Mouse (Mus musculus): ENCODE measurements around the gene Gpn2. TPM values are rescaled to one million over a fixed set of nuclear protein-coding genes. Genes with fewer than 3 reads are reported as not detected.

The Gpn2 gene
- polyA plus RNA-seq, 1 experiment from 2014 or later: 23.6 TPM

GRCm38 (mm10) chr4:133634043-133634410, 49.9 kb downstream of the Gpn2 start:
- no peaks in the 10 kb centered on the region for H3K27me3 ChIP-seq (ENCODE audit: control insufficient read depth, insufficient read depth, low read length)
- no peaks in the 10 kb centered on the region for H3K4me1 ChIP-seq (ENCODE audit: control insufficient read depth, insufficient read depth, low read length)
- no peak overlapping the region for H3K4me2 ChIP-seq (ENCODE audit: low read depth, low read length)
- H3K4me3 ChIP-seq (ENCODE audit: low read depth, low read length): no peak overlapping the region
- H3K27ac ChIP-seq (replicated peaks; ENCODE audit: low read depth, low read length): no peak overlapping the region
- DNase-seq (ENCODE audit: low spot score) (no peak), ATAC-seq (replicated peaks; ENCODE audit: insufficient number of reproducible peaks, low FRiP score, low TSS enrichment, low read depth) (no peak)
- no peak overlapping the region for H3K9ac ChIP-seq (replicated peaks; ENCODE audit: low read length)
- H3K36me3 ChIP-seq (replicated peaks; ENCODE audit: control insufficient read depth, insufficient read depth, low read depth, low read length): no peaks in the 10 kb centered on the region
- 76% methylated on average over 5 of the region's 5 CpGs for WGBS
- no peaks in the 10 kb centered on the region for H3K9me3 ChIP-seq (replicated peaks; ENCODE audit: control insufficient read depth, low read length)

Small RNA genes within 50 kb of the gene (microRNA-seq; reads per million reads assigned to microRNA genes)
- not detected for gene Gm23158 (ENCODE audit: borderline number of aligned reads)

Other genes starting within 250 kb of the Gpn2 start
- gene Wdtc1, start 230.9 kb upstream of the Gpn2 start, polyA plus RNA-seq (2014; fragmentation: Nextera tagmentation; extraction: Ambion mirVana): 16.7 and 18.7 TPM in 2 replicates
- 4.7 and 5.6 TPM in 2 replicates for gene Slc9a1, start 214.7 kb upstream of the Gpn2 start, polyA plus RNA-seq (2014; fragmentation: Nextera tagmentation; extraction: Ambion mirVana)
- gene Tent5b, start 104.2 kb upstream of the Gpn2 start, polyA plus RNA-seq (2014; fragmentation: Nextera tagmentation; extraction: Ambion mirVana): 0.71 and 0.93 TPM in 2 replicates
- gene Trnp1, start 85.8 kb upstream of the Gpn2 start, polyA plus RNA-seq (2014; fragmentation: Nextera tagmentation; extraction: Ambion mirVana): 2.0 and 2.8 TPM in 2 replicates
- 7.6 and 8.0 TPM in 2 replicates for gene Kdf1, start 65.4 kb upstream of the Gpn2 start, polyA plus RNA-seq (2014; fragmentation: Nextera tagmentation; extraction: Ambion mirVana)
- gene Nudc, start 38.4 kb upstream of the Gpn2 start, polyA plus RNA-seq (2014; fragmentation: Nextera tagmentation; extraction: Ambion mirVana): 308 and 322 TPM in 2 replicates
- not detected in 2 replicates for gene Nr0b2, start 31.0 kb upstream of the Gpn2 start, polyA plus RNA-seq (2014; fragmentation: Nextera tagmentation; extraction: Ambion mirVana)
- gene Gpatch3, start 9.6 kb upstream of the Gpn2 start, polyA plus RNA-seq (2014; fragmentation: Nextera tagmentation; extraction: Ambion mirVana): 7.3 and 8.6 TPM in 2 replicates
- 32.4 and 36.4 TPM in 2 replicates for gene Sfn, start 17.8 kb downstream of the Gpn2 start, polyA plus RNA-seq (2014; fragmentation: Nextera tagmentation; extraction: Ambion mirVana)
- gene Zdhhc18, start 65.8 kb downstream of the Gpn2 start, polyA plus RNA-seq (2014; fragmentation: Nextera tagmentation; extraction: Ambion mirVana): 1.9 and 3.1 TPM in 2 replicates
- 9.3 and 9.9 TPM in 2 replicates for gene Pigv, start 88.3 kb downstream of the Gpn2 start, polyA plus RNA-seq (2014; fragmentation: Nextera tagmentation; extraction: Ambion mirVana)
- gene Arid1a, start 172.4 kb downstream of the Gpn2 start, polyA plus RNA-seq (2014; fragmentation: Nextera tagmentation; extraction: Ambion mirVana): 32.6 and 36.3 TPM in 2 replicates